Mouse (Mus musculus): Measurements from ENCODE around the gene Gm4027. TPM values are rescaled to one million over a fixed set of nuclear protein-coding genes. Genes with fewer than 3 reads are reported as not detected.

The Gm4027 gene
- polyA plus RNA-seq (2014; fragmentation: Illumina TruSeq; extraction: RNeasy Lipid Tissue Mini Kit (QIAGEN cat#74804); ENCODE audit: low read depth, low replicate concordance), result not detected

GRCm38 (mm10) chr12:87618569-87618968, at the start of gene Gm4027:
TSS of gene Gm4027 (plus strand) at chr12:87618869.

DNA sequence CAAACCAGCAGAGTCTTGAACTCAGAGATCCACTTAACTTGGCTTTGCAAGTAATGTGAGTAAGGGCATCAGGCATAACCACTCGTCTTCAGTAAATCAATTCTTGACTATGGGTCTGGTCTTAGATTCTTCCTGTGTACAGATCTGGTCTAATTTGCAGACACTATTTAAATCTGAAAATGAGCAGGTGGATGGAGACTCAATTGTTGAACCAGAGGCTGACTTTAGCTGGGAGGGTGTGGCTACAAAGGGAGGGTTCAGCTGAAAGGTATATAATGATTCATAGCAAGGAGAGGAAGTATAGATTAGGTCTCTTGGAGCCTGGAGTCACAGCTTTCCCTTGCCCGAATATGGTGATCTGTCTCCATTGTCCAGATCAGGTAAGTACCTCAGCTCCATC, 16.3 kb upstream of the Gm4027 start, which contains the start of gene Oog1:
Oog1 (plus strand) TSS at position 301 of the 400 bp plus-strand sequence.

GRCm38 (mm10) chr12:87644520-87644919, 25.9 kb downstream of the Gm4027 start, which contains the start of gene Gm16381:
TSS of gene Gm16381 (minus strand) at chr12:87644620.

Other genes with a start within 250 kb of the Gm4027 start
- gene Sptlc2, start 230.5 kb upstream of the Gm4027 start, polyA plus RNA-seq (2014; fragmentation: Illumina TruSeq; extraction: RNeasy Lipid Tissue Mini Kit (QIAGEN cat#74804); ENCODE audit: low read depth, low replicate concordance), result 394 TPM
- 139 TPM for gene Slirp, start 175.0 kb upstream of the Gm4027 start, polyA plus RNA-seq (2014; fragmentation: Illumina TruSeq; extraction: RNeasy Lipid Tissue Mini Kit (QIAGEN cat#74804); ENCODE audit: low read depth, low replicate concordance)
- gene Alkbh1, start 174.9 kb upstream of the Gm4027 start, polyA plus RNA-seq (2014; fragmentation: Illumina TruSeq; extraction: RNeasy Lipid Tissue Mini Kit (QIAGEN cat#74804); ENCODE audit: low read depth, low replicate concordance), result 25.8 TPM
- gene Snw1, start 146.6 kb upstream of the Gm4027 start, polyA plus RNA-seq (2014; fragmentation: Illumina TruSeq; extraction: RNeasy Lipid Tissue Mini Kit (QIAGEN cat#74804); ENCODE audit: low read depth, low replicate concordance), result 90.1 TPM
- not detected for gene Gm5788, start 124.1 kb upstream of the Gm4027 start, polyA plus RNA-seq (2014; fragmentation: Illumina TruSeq; extraction: RNeasy Lipid Tissue Mini Kit (QIAGEN cat#74804); ENCODE audit: low read depth, low replicate concordance)
- gene Gm8300, start 104.6 kb upstream of the Gm4027 start, polyA plus RNA-seq (2014; fragmentation: Illumina TruSeq; extraction: RNeasy Lipid Tissue Mini Kit (QIAGEN cat#74804); ENCODE audit: low read depth, low replicate concordance), result not detected
- gene Oog1, start 16.2 kb upstream of the Gm4027 start, polyA plus RNA-seq (2014; fragmentation: Illumina TruSeq; extraction: RNeasy Lipid Tissue Mini Kit (QIAGEN cat#74804); ENCODE audit: low read depth, low replicate concordance), result not detected
- not detected for gene Gm16381, start 25.8 kb downstream of the Gm4027 start, polyA plus RNA-seq (2014; fragmentation: Illumina TruSeq; extraction: RNeasy Lipid Tissue Mini Kit (QIAGEN cat#74804); ENCODE audit: low read depth, low replicate concordance)
- gene Gm21319, start 156.9 kb downstream of the Gm4027 start, polyA plus RNA-seq (2014; fragmentation: Illumina TruSeq; extraction: RNeasy Lipid Tissue Mini Kit (QIAGEN cat#74804); ENCODE audit: low read depth, low replicate concordance), result not detected
- gene Gm21936, start 176.6 kb downstream of the Gm4027 start, polyA plus RNA-seq (2014; fragmentation: Illumina TruSeq; extraction: RNeasy Lipid Tissue Mini Kit (QIAGEN cat#74804); ENCODE audit: low read depth, low replicate concordance), result not detected
- gene BB287469, start 197.7 kb downstream of the Gm4027 start, polyA plus RNA-seq (2014; fragmentation: Illumina TruSeq; extraction: RNeasy Lipid Tissue Mini Kit (QIAGEN cat#74804); ENCODE audit: low read depth, low replicate concordance), result not detected
- not detected for gene Gm2001, start 223.5 kb downstream of the Gm4027 start, polyA plus RNA-seq (2014; fragmentation: Illumina TruSeq; extraction: RNeasy Lipid Tissue Mini Kit (QIAGEN cat#74804); ENCODE audit: low read depth, low replicate concordance)